Mouse (Mus musculus): ENCODE data around the gene Fam102a.

- TF ChIP-seq CTCF (IDR thresholded peaks at IDR 0.05; ENCODE audit: control insufficient read depth, insufficient read depth, insufficient read length) (no peak), MAX (IDR thresholded peaks at IDR 0.05) (no peak), USF1 (IDR thresholded peaks at IDR 0.05; ENCODE audit: low read depth) (no peak)
Measured at GRCm38 (mm10) chr2:32536086-32536633, 1.0 kb downstream of the Fam102a start.
